Comparison of ENCODE assay signal across 31 mouse cellular contexts in the genomic region with DNA sequence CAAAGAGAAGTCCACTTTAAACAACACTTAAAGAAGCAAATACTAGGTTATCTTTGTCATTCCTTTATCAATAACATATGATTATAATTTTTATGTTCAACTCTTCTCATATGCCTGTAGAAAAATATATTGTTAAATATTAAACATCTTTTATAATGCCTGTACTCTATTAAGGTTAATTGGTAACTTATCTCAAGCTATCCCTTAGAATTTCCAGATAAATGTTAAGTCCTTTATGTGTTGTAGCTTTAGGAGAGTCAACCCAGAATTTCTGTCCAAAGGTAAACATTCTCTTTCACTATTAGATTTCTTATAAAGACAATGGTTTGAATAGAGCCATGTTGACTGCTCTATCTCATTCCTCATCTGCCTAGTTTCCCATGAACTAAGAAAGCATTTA.
"Had no signal": no experiment of that assay in that cellular context is flagged by ENCODE, and none has a peak within 500 bp of the region (broad histone marks: within the 10 kb centered on the region; RNA-seq: fewer than 3 reads in every experiment).

No protein-coding gene starts in this region.

- H3K4me2 ChIP-seq: limb, embryonic 12.5 days; limb, embryonic 13.5 days; limb, embryonic 15.5 days; liver, embryonic 11.5 days; liver, embryonic 12.5 days; liver, embryonic 13.5 days; liver, embryonic 15.5 days; lung, embryonic 14.5 days; lung, embryonic 15.5 days; midbrain, embryonic 11.5 days; midbrain, embryonic 12.5 days; midbrain, embryonic 13.5 days; midbrain, embryonic 15.5 days; neural tube, embryonic 12.5 days had no signal

- H3K9me3 ChIP-seq: limb, embryonic 10.5 days; limb, embryonic 12.5 days; limb, embryonic 13.5 days; limb, embryonic 15.5 days; liver, embryonic 12.5 days; liver, embryonic 13.5 days; liver, embryonic 15.5 days; lung, embryonic 15.5 days; midbrain, embryonic 10.5 days; midbrain, embryonic 12.5 days; midbrain, embryonic 13.5 days; midbrain, embryonic 15.5 days; neural tube, embryonic 12.5 days had no signal

- H3K4me3 ChIP-seq: limb, embryonic 10.5 days; limb, embryonic 12.5 days; limb, embryonic 13.5 days; limb, embryonic 15.5 days; liver, embryonic 12.5 days; liver, embryonic 13.5 days; liver, embryonic 15.5 days; lung, embryonic 15.5 days; megakaryocyte, embryonic 14.5 days; midbrain, embryonic 10.5 days; midbrain, embryonic 12.5 days; midbrain, embryonic 13.5 days; midbrain, embryonic 15.5 days; myocyte; neural tube, embryonic 12.5 days had no signal

- DNase-seq: left cerebral cortex, postnatal 4 days; liver, embryonic 13.5 days; liver, postnatal 0 days; lung, adult 18-20 months; lung, adult 2 months; lung, embryonic 14.5 days; lung, postnatal 10 days; lung, postnatal 14 days; lung, postnatal 36 days; lung, postnatal 4 days; midbrain, embryonic 14.5 days had no signal

- ATAC-seq: liver, embryonic 12.5 days; liver, postnatal 0 days; lung, postnatal 0 days; midbrain, embryonic 13.5 days; midbrain, embryonic 15.5 days; midbrain, embryonic 16.5 days had no signal

- H3K27me3 ChIP-seq: limb, embryonic 12.5 days; limb, embryonic 13.5 days; limb, embryonic 15.5 days; liver, embryonic 12.5 days; liver, embryonic 13.5 days; liver, embryonic 15.5 days; lung, embryonic 15.5 days; megakaryocyte, embryonic 14.5 days; midbrain, embryonic 12.5 days; midbrain, embryonic 13.5 days; midbrain, embryonic 15.5 days; neural tube, embryonic 12.5 days had no signal

- H3K9ac ChIP-seq: limb, embryonic 12.5 days; limb, embryonic 13.5 days; limb, embryonic 15.5 days; liver, embryonic 12.5 days; liver, embryonic 13.5 days; liver, embryonic 14.5 days; liver, embryonic 15.5 days; liver, postnatal 0 days; lung, embryonic 14.5 days; lung, embryonic 15.5 days; midbrain, embryonic 12.5 days; midbrain, embryonic 13.5 days; midbrain, embryonic 15.5 days; neural tube, embryonic 12.5 days had no signal

- H3K27ac ChIP-seq: limb, embryonic 10.5 days; limb, embryonic 12.5 days; limb, embryonic 13.5 days; limb, embryonic 15.5 days; liver, embryonic 12.5 days; liver, embryonic 13.5 days; liver, embryonic 14.5 days; liver, embryonic 15.5 days; lung, embryonic 15.5 days; macrophage; midbrain, embryonic 10.5 days; midbrain, embryonic 12.5 days; midbrain, embryonic 13.5 days; midbrain, embryonic 15.5 days; neural tube, embryonic 12.5 days had no signal

- H3K4me1 ChIP-seq: limb, embryonic 10.5 days; limb, embryonic 12.5 days; limb, embryonic 13.5 days; limb, embryonic 15.5 days; liver, embryonic 12.5 days; liver, embryonic 13.5 days; liver, embryonic 15.5 days; lung, embryonic 15.5 days; megakaryocyte, embryonic 14.5 days; midbrain, embryonic 10.5 days; midbrain, embryonic 12.5 days; midbrain, embryonic 13.5 days; midbrain, embryonic 15.5 days; neural tube, embryonic 12.5 days had no signal

- H3K36me3 ChIP-seq: limb, embryonic 10.5 days; limb, embryonic 12.5 days; limb, embryonic 13.5 days; limb, embryonic 15.5 days; liver, embryonic 12.5 days; liver, embryonic 13.5 days; liver, embryonic 15.5 days; lung, embryonic 15.5 days; midbrain, embryonic 10.5 days; midbrain, embryonic 12.5 days; midbrain, embryonic 13.5 days; midbrain, embryonic 15.5 days; neural tube, embryonic 12.5 days had no signal
